Mouse (Mus musculus): ENCODE results near the gene Atp2a3. TPM values are rescaled to one million over a fixed set of nuclear protein-coding genes. Genes with fewer than 3 reads are reported as not detected.

Atp2a3 gene
- polyA plus RNA-seq, 1 experiment = 4.9 TPM

DNA sequence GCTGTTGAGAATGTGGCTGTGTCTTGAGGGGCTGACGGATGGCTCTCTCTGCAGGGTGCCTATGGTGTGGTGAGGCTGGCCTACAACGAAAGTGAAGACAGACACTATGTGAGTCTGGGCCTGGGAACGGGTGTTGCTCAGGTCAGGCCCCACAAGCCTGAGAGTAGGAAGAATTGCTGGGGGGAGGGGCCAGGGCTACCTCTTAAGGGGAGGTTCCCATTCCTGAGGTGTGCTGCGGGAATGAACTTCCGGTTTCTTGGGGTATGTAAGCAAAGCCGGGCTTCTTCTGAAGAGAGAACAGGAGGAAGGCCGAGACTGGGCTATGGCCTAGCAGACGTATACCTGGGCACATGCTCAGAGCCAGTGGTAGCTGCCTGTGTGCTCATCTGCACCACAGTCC, 66.0 kb downstream of the Atp2a3 start:
- TF ChIP-seq CTCF (IDR thresholded peaks at IDR 0.05; ENCODE audit: control insufficient read depth, insufficient read depth, insufficient replicate concordance, low read depth, low read length) = no peak
- TF ChIP-seq POLR2A (IDR thresholded peaks at IDR 0.05; ENCODE audit: control insufficient read depth, low read depth, low read length) = no peak
- H3K27me3 ChIP-seq (ENCODE audit: control insufficient read depth, insufficient read depth, low read length) = no peaks in the 10 kb centered on the region
- no peaks in the 10 kb centered on the region for H3K36me3 ChIP-seq (ENCODE audit: control insufficient read depth, insufficient read depth, low read length)
- H3K27ac ChIP-seq (ENCODE audit: control insufficient read depth, insufficient read depth, low read depth, low read length) = no peak overlapping the region
- H3K4me3 ChIP-seq (ENCODE audit: control insufficient read depth, low read depth, low read length) = no peak overlapping the region
- H3K4me1 ChIP-seq (ENCODE audit: control insufficient read depth, insufficient read depth, low read length) = peaks cover 8% of the 10 kb centered on the region

DNA sequence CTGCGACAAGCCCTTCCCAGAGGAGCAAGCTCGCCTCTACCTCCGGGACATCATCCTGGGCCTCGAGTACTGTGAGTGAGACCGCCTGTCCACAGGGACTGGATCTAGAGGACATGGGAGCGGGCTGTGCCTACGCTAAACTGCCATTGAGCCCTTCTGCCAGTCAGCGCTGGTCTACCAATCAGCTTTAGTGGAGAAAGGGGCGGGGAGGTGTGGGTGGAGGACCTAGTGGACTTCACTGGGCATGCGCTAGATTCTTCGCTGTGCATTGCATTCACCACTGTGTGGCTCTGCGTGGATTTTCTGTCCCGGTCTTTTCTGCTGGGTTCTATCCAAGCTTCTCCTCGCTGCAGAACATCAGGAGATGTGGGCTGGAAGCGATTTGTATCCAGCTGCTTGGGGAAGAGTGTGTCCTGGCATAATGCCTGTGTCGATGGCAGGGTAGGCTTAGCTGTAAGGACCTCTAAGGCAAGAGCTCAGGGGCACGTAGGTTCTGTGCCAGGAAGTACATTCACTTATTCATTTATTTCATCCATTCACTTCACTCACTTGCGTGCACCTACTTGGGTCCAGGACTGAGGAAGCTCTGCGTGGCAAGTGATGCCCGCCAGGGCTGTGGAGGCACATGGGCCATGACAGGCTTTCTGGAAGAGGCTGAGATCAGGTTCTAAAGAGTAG, 70.0 kb downstream of the Atp2a3 start:
- no peaks in the 10 kb centered on the region for H3K27me3 ChIP-seq (ENCODE audit: control insufficient read depth, insufficient read depth, low read length)
- H3K4me1 ChIP-seq (ENCODE audit: control insufficient read depth, insufficient read depth, low read length) = peaks cover 8% of the 10 kb centered on the region
- H3K27ac ChIP-seq (ENCODE audit: control insufficient read depth, insufficient read depth, low read depth, low read length) = peak overlapping the region; percentile 88
- TF ChIP-seq CTCF (IDR thresholded peaks at IDR 0.05; ENCODE audit: control insufficient read depth, insufficient read depth, insufficient replicate concordance, low read depth, low read length) = peak; percentile 4; the same call in 1 of the 2 replicates
- peak; percentile 32; the same call in 1 of the 2 replicates for TF ChIP-seq POLR2A (IDR thresholded peaks at IDR 0.05; ENCODE audit: control insufficient read depth, low read depth, low read length)
- H3K36me3 ChIP-seq (ENCODE audit: control insufficient read depth, insufficient read depth, low read length) = no peaks in the 10 kb centered on the region
- peak overlapping the region; percentile 75 for H3K4me3 ChIP-seq (ENCODE audit: control insufficient read depth, low read depth, low read length)

DNA sequence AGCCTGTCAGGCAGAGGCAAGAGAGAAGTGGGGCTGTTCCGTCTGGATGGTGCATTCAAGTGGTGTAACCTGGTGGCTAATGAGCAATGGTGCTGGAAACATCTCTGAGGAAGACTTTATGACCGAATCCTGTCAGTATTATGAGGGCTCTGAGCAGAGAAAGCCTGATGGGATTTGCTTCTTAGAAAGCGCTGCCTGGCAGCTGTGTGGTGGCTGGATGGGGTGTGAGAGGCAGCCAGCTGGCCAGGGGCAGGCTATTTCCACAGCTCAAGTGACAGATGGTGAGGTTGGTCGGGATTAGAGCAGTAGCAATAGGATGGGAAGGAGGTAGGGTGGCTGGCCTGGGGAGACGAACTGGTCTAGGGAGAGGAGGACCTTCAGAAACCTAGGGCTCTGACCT, 70.6 kb downstream of the Atp2a3 start:
- H3K4me3 ChIP-seq (ENCODE audit: control insufficient read depth, low read depth, low read length) = no peak overlapping the region

DNA sequence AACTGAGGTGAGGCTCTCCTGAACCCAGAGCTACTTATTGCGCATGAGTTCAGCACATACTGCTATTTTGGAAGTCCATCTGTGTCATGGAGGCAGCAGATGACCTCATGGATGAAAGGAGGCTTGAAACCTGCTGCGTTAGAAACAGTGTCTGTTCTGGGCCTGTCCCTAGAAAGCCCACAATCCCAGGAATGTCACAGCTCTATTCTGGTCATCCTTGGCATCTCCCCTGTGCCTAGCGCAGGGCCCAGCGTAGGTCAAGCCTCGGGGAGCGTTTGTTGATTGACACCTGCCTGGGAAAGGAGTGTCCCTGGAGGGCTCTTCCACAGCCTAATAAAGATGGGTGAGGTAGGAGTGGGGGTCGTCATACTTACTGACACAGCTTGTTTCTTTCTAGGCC, 75.1 kb downstream of the Atp2a3 start:
- TF ChIP-seq POLR2A (IDR thresholded peaks at IDR 0.05; ENCODE audit: control insufficient read depth, low read depth, low read length) = no peak
- TF ChIP-seq CTCF (IDR thresholded peaks at IDR 0.05; ENCODE audit: control insufficient read depth, insufficient read depth, insufficient replicate concordance, low read depth, low read length) = no peak
- no peaks in the 10 kb centered on the region for H3K36me3 ChIP-seq (ENCODE audit: control insufficient read depth, insufficient read depth, low read length)
- H3K4me3 ChIP-seq (ENCODE audit: control insufficient read depth, low read depth, low read length) = no peak overlapping the region
- H3K27ac ChIP-seq (ENCODE audit: control insufficient read depth, insufficient read depth, low read depth, low read length) = no peak overlapping the region
- peaks cover 3% of the 10 kb centered on the region for H3K4me1 ChIP-seq (ENCODE audit: control insufficient read depth, insufficient read depth, low read length)
- no peaks in the 10 kb centered on the region for H3K27me3 ChIP-seq (ENCODE audit: control insufficient read depth, insufficient read depth, low read length)

More for the DNA sequence above, 70.6 kb downstream of the Atp2a3 start:
- Histone ChIP-seq H3K27ac (ENCODE audit: control insufficient read depth, insufficient read depth, low read depth, low read length) (no peak overlapping the region), H3K36me3 (ENCODE audit: control insufficient read depth, insufficient read depth, low read length) (no peaks in the 10 kb centered on the region), H3K4me1 (ENCODE audit: control insufficient read depth, insufficient read depth, low read length) (peaks cover 8% of the 10 kb centered on the region), H3K27me3 (ENCODE audit: control insufficient read depth, insufficient read depth, low read length) (no peaks in the 10 kb centered on the region)
- no peak for TF ChIP-seq CTCF (IDR thresholded peaks at IDR 0.05; ENCODE audit: control insufficient read depth, insufficient read depth, insufficient replicate concordance, low read depth, low read length)
- no peak for TF ChIP-seq POLR2A (IDR thresholded peaks at IDR 0.05; ENCODE audit: control insufficient read depth, low read depth, low read length)

DNA sequence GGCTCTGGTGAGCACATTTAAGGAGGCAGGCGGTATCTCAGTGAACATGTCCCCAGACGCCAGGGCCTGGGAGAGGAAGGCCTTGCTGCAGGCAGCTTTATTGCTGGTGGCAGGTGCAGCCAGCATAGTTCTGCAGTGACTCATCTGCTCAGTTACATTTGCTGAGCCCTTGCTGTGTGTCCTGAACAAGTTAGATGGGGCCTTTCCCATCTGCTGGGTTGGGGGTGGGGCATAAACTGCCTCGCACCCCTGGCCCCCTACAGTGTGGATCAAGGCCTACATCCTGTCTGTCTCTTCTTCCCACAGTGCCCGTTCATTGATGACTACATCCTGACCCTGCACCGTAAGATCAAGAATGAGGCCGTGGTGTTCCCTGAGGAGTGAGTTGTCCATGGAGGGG, 75.9 kb downstream of the Atp2a3 start:
- Histone ChIP-seq H3K36me3 (ENCODE audit: control insufficient read depth, insufficient read depth, low read length) (no peaks in the 10 kb centered on the region), H3K27ac (ENCODE audit: control insufficient read depth, insufficient read depth, low read depth, low read length) (no peak overlapping the region), H3K4me1 (ENCODE audit: control insufficient read depth, insufficient read depth, low read length) (no peaks in the 10 kb centered on the region), H3K4me3 (ENCODE audit: control insufficient read depth, low read depth, low read length) (no peak overlapping the region), H3K27me3 (ENCODE audit: control insufficient read depth, insufficient read depth, low read length) (no peaks in the 10 kb centered on the region)
- TF ChIP-seq POLR2A (IDR thresholded peaks at IDR 0.05; ENCODE audit: control insufficient read depth, low read depth, low read length) (no peak), CTCF (IDR thresholded peaks at IDR 0.05; ENCODE audit: control insufficient read depth, insufficient read depth, insufficient replicate concordance, low read depth, low read length) (no peak)

DNA sequence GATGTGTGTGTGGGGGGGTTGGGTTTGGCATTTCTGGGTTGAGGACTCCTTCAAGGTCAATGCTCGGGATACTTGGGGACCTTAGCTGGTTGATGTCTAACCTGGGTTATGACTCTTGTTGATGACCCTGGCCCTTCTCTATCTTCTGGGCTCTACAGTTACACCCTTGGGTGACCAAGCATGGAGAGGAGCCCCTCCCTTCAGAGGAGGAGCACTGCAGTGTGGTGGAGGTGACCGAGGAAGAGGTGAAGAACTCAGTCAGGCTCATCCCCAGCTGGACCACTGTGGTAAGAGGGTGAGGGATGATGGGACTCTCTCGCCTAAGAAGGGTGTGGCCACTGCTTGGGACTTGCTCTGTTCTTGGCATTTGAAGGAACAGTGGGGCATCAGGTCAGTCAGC, 76.7 kb downstream of the Atp2a3 start:
- H3K4me3 ChIP-seq (ENCODE audit: control insufficient read depth, low read depth, low read length) = no peak overlapping the region
- H3K36me3 ChIP-seq (ENCODE audit: control insufficient read depth, insufficient read depth, low read length) = no peaks in the 10 kb centered on the region
- H3K4me1 ChIP-seq (ENCODE audit: control insufficient read depth, insufficient read depth, low read length) = no peaks in the 10 kb centered on the region
- no peaks in the 10 kb centered on the region for H3K27me3 ChIP-seq (ENCODE audit: control insufficient read depth, insufficient read depth, low read length)
- TF ChIP-seq POLR2A (IDR thresholded peaks at IDR 0.05; ENCODE audit: control insufficient read depth, low read depth, low read length) = no peak
- H3K27ac ChIP-seq (ENCODE audit: control insufficient read depth, insufficient read depth, low read depth, low read length) = no peak overlapping the region

DNA sequence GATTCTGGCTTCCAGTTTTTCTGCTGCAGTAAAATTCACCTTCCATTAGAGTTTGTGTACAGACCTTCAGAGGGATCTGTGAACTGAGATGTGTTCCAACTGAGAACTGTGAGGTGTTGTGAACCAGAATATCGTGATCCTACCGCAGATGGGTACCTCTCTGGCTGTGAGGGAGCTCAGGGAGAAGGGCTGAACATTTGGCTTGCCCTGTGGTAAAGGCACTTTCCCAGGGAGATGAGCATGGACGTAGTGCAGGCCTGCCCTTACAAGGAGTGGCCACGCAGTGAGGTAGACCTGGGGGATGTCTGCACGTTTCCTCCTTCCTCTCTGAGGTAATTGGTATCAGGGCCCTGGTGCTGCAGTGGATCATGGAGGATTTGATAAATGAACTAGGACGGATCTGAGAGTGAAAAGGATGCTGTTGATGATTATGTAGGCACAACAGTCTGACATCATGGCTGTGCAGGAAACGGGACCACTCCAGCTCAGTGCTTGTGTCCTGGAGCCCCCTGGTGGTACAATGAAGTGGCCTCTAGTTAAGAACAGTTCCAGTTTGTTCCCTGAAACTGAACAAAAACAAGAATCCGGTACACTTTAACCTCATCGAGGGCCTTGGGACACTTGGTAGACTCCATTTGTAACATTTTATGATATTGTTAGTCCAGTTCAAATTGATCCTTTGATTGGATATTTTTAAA, 78.3 kb downstream of the Atp2a3 start:
- TF ChIP-seq CTCF (IDR thresholded peaks at IDR 0.05; ENCODE audit: control insufficient read depth, insufficient read depth, insufficient replicate concordance, low read depth, low read length) (peak; percentile 34; the same call in 1 of the 2 replicates), POLR2A (IDR thresholded peaks at IDR 0.05; ENCODE audit: control insufficient read depth, low read depth, low read length) (no peak)
- Histone ChIP-seq H3K4me1 (ENCODE audit: control insufficient read depth, insufficient read depth, low read length) (no peaks in the 10 kb centered on the region), H3K4me3 (ENCODE audit: control insufficient read depth, low read depth, low read length) (no peak overlapping the region), H3K27ac (ENCODE audit: control insufficient read depth, insufficient read depth, low read depth, low read length) (no peak overlapping the region), H3K36me3 (ENCODE audit: control insufficient read depth, insufficient read depth, low read length) (no peaks in the 10 kb centered on the region), H3K27me3 (ENCODE audit: control insufficient read depth, insufficient read depth, low read length) (no peaks in the 10 kb centered on the region)

Other genes starting within 250 kb of the Atp2a3 start
- gene Cyb5d2, start 165.0 kb upstream of the Atp2a3 start, polyA plus RNA-seq (2012; rRNA removed) = 10.6 and 11.2 TPM in 2 replicates
- gene Zzef1, start 164.9 kb upstream of the Atp2a3 start, polyA plus RNA-seq (2012; rRNA removed) = 9.5 and 9.6 TPM in 2 replicates
- gene P2rx1, start 37.9 kb downstream of the Atp2a3 start, polyA plus RNA-seq (2012; rRNA removed) = 0.44 and 6.8 TPM in 2 replicates
- 0.96 and 1.1 TPM in 2 replicates for gene Camkk1, start 57.8 kb downstream of the Atp2a3 start, polyA plus RNA-seq (2012; rRNA removed)
- gene Ncbp3, start 86.6 kb downstream of the Atp2a3 start, polyA plus RNA-seq (2012; rRNA removed) = 1.6 and 1.8 TPM in 2 replicates
- gene Itgae, start 129.4 kb downstream of the Atp2a3 start, polyA plus RNA-seq (2012; rRNA removed) = 12.3 and 13.7 TPM in 2 replicates
- 256 and 297 TPM in 2 replicates for gene Haspin, start 177.1 kb downstream of the Atp2a3 start, polyA plus RNA-seq (2012; rRNA removed)
- gene P2rx5, start 199.3 kb downstream of the Atp2a3 start, polyA plus RNA-seq (2012; rRNA removed) = 0.54 and 1.00 TPM in 2 replicates
- gene Emc6, start 215.9 kb downstream of the Atp2a3 start, polyA plus RNA-seq (2012; rRNA removed) = 33.1 and 36.0 TPM in 2 replicates
- 8.7 and 14.5 TPM in 2 replicates for gene Tax1bp3, start 215.9 kb downstream of the Atp2a3 start, polyA plus RNA-seq (2012; rRNA removed)
- 17.8 and 18.3 TPM in 2 replicates for gene Ctns, start 237.9 kb downstream of the Atp2a3 start, polyA plus RNA-seq (2012; rRNA removed)
- gene Shpk, start 238.3 kb downstream of the Atp2a3 start, polyA plus RNA-seq (2012; rRNA removed) = 1.8 and 2.0 TPM in 2 replicates

Data from testis, adult 2 months (tissue).